Mouse (Mus musculus) lung, postnatal 36 days (tissue): Measurements from ENCODE around the gene Fam183b.
"Not testable (repeated sequence)": the region's sequence is repeated elsewhere in the genome, so short reads cannot be mapped to it uniquely, and the experiment has no call there.

ENCODE experiments used
- DNase-seq: peaks from one replicate; pipeline ENCODE4 v3.0.0; 2022; ENCODE audit warnings: mixed read lengths

Gene Fam183b

GRCm38 (mm10) chr11:58801558-58802228, at the start of gene Fam183b:
Fam183b (minus strand) TSS chr11:58801960.
- DNase-seq = no peak

GRCm38 (mm10) chr11:58849731-58850130, 48.0 kb upstream of the Fam183b start:
- DNase-seq = no peak

- no peak for DNase-seq
These were observed 45.9 kb upstream of the Fam183b start for GRCm38 (mm10) chr11:58847636-58848035.

- peak; percentile 98 for DNase-seq
These were observed 45.2 kb upstream of the Fam183b start, which contains the start of gene Gm12258 for GRCm38 (mm10) chr11:58846919-58847461. Gm12258 (plus strand) TSS chr11:58847158.

GRCm38 (mm10) chr11:58838951-58839350, 37.2 kb upstream of the Fam183b start, which contains the start of gene Olfr311:
Olfr311 (plus strand) TSS chr11:58839251.
- DNase-seq = not testable (repeated sequence)

GRCm38 (mm10) chr11:58832541-58832940, 30.8 kb upstream of the Fam183b start:
- not testable (repeated sequence) for DNase-seq

- DNase-seq = no peak
These were observed 28.0 kb upstream of the Fam183b start for GRCm38 (mm10) chr11:58829764-58830163.

GRCm38 (mm10) chr11:58828937-58829336, 27.2 kb upstream of the Fam183b start, which contains the start of gene Olfr312:
Olfr312 (plus strand) TSS chr11:58829237.
- not testable (repeated sequence) for DNase-seq

- DNase-seq = no peak
These were observed 13.9 kb upstream of the Fam183b start for GRCm38 (mm10) chr11:58815676-58816075.

GRCm38 (mm10) chr11:58814700-58815099, 12.9 kb upstream of the Fam183b start, which contains the start of gene Olfr313:
Olfr313 (plus strand) TSS chr11:58815000.
- DNase-seq = not testable (repeated sequence)

- no peak for DNase-seq
These were observed 10.2 kb upstream of the Fam183b start for GRCm38 (mm10) chr11:58812001-58812400.

GRCm38 (mm10) chr11:58804393-58804792, 2.6 kb upstream of the Fam183b start:
- no peak for DNase-seq

GRCm38 (mm10) chr11:58803871-58804270, 2.1 kb upstream of the Fam183b start:
- no peak for DNase-seq

GRCm38 (mm10) chr11:58799747-58800146, 2.0 kb downstream of the Fam183b start:
- DNase-seq = no peak

- DNase-seq = no peak
These were observed 4.9 kb downstream of the Fam183b start for GRCm38 (mm10) chr11:58796850-58797249.

- DNase-seq = no peak
These were observed 5.9 kb downstream of the Fam183b start for GRCm38 (mm10) chr11:58795856-58796255.

GRCm38 (mm10) chr11:58790646-58791045, 11.1 kb downstream of the Fam183b start:
- no peak for DNase-seq

GRCm38 (mm10) chr11:58790053-58790452, 11.7 kb downstream of the Fam183b start:
- DNase-seq = no peak

- peak; percentile 11 for DNase-seq
These were observed 12.2 kb downstream of the Fam183b start for GRCm38 (mm10) chr11:58789532-58789931.

GRCm38 (mm10) chr11:58788346-58788745, 13.4 kb downstream of the Fam183b start:
- no peak for DNase-seq

GRCm38 (mm10) chr11:58787651-58788050, 14.1 kb downstream of the Fam183b start:
- no peak for DNase-seq

GRCm38 (mm10) chr11:58784182-58784581, 17.6 kb downstream of the Fam183b start:
- no peak for DNase-seq

- DNase-seq = no peak
These were observed 19.2 kb downstream of the Fam183b start, which contains the start of gene Olfr314 for GRCm38 (mm10) chr11:58782480-58783089. Olfr314 (plus strand) TSS chr11:58782952.

- no peak for DNase-seq
These were observed 28.9 kb downstream of the Fam183b start, which contains the start of gene Olfr315 for GRCm38 (mm10) chr11:58772888-58773287. Olfr315 (plus strand) TSS chr11:58773188.
